9 mouse cellular contexts compared by ENCODE assay signal in the genomic region with DNA sequence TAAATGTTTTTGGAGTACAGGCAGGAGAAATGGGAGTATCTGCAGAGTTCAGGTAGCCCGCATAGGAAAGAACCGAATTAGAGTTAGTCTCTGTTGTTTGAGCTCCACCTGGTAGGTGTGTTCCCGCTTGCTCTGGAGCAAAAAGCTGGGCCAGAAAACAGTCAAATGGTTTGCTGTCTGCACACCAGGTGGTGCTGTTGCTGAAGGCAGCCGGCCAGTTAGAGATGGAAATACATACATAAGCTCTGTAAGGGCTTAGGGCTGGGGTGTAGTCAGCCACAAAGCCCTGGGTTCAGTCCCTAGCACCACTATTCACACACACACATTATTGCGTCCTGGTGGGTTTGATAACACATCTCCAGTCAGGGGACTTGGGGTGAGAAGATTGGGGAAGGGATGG. TPM values are rescaled to one million over a fixed set of nuclear protein-coding genes. Genes with fewer than 3 reads are reported as not detected.
DNase-seq lines count a peak whose midpoint lies in the region; ATAC-seq and TF ChIP-seq lines count a peak whose summit lies in the region.
"Had no signal": no experiment of that assay in that cellular context is flagged by ENCODE, and none has a peak within 500 bp of the region (broad histone marks: within the 10 kb centered on the region; RNA-seq: fewer than 3 reads in every experiment).

No protein-coding gene starts in this region.

- 67% methylated on average over 5 of the region's 5 CpGs for WGBS in lung, adult 2 months
- 62% methylated on average over 5 of the region's 5 CpGs for WGBS in embryonic facial prominence, embryonic 14.5 days

- peaks cover 4% of the 10 kb centered on the region; the same call in 1 of the 2 replicates for H3K4me1 ChIP-seq in lung, adult 2 months (ENCODE audit: control insufficient read depth, insufficient read depth, low read length)
- H3K4me1 ChIP-seq in embryonic facial prominence, embryonic 14.5 days (ENCODE audit: control insufficient read depth, insufficient read depth, low read length), result no peaks in the 10 kb centered on the region

- peaks cover 93% of the 10 kb centered on the region for H3K36me3 ChIP-seq in embryonic facial prominence, embryonic 14.5 days (ENCODE audit: control insufficient read depth, insufficient read depth, low read length)

- no peak overlapping the region for H3K9ac ChIP-seq in embryonic facial prominence, embryonic 14.5 days (ENCODE audit: low read depth, low read length)

- no peaks in the 10 kb centered on the region for H3K9me3 ChIP-seq in embryonic facial prominence, embryonic 14.5 days (ENCODE audit: control insufficient read depth, low read length)

- H3K4me2 ChIP-seq in embryonic facial prominence, embryonic 14.5 days (ENCODE audit: low read depth, low read length), result no peak overlapping the region

- no peak overlapping the region for H3K4me3 ChIP-seq in lung, adult 2 months (replicated peaks; ENCODE audit: extremely low read depth, low read depth, low read length)
- no peak overlapping the region for H3K4me3 ChIP-seq in embryonic facial prominence, embryonic 14.5 days (ENCODE audit: low read depth, low read length)
- H3K4me3 ChIP-seq: myocyte had no signal

- TF ChIP-seq CTCF in lung, adult 2 months (IDR thresholded peaks at IDR 0.05; ENCODE audit: insufficient read depth, low read length), result peak; percentile 53

- intact Hi-C loops in gastrocnemius, postnatal 14 days (cut with DNase I; ENCODE audit: low total_unique reads), result no loop called here

- no peak for ATAC-seq in embryonic facial prominence, embryonic 14.5 days (ENCODE audit: low read depth)
- ATAC-seq in megakaryocyte-erythroid progenitor cell, adult 5-6 weeks (replicated peaks; ENCODE audit: low FRiP score, low TSS enrichment, poor library complexity, severe bottlenecking), result peak; percentile 59

- H3K27ac ChIP-seq in embryonic facial prominence, embryonic 14.5 days (replicated peaks; ENCODE audit: low read depth, low read length), result no peak overlapping the region

- H3K27me3 ChIP-seq in embryonic facial prominence, embryonic 14.5 days (replicated peaks; ENCODE audit: control insufficient read depth, insufficient read depth, low read length), result no peaks in the 10 kb centered on the region

- DNase-seq in gastrocnemius, adult 18-20 months (ENCODE audit: low spot score), result peak; percentile 27
- DNase-seq in gastrocnemius, adult 8-10 months (ENCODE audit: low spot score in 2 of 2), result no peak
- DNase-seq in lung, adult 2 months, result no peak
- no peak for DNase-seq in lung, adult 18-20 months
- DNase-seq in adrenal gland, postnatal 10 days, result peak; percentile 56
- peak; percentile 38 for DNase-seq in embryonic facial prominence, embryonic 14.5 days (ENCODE audit: low spot score)
- no peak for DNase-seq in gastrocnemius, postnatal 14 days

- TF ChIP-seq POLR2A in lung, adult 2 months (IDR thresholded peaks at IDR 0.05; ENCODE audit: borderline replicate concordance, extremely low read depth, low read depth, low read length), result no peak

RNA-seq across cellular contexts. Expression of gene Gm28043, which starts 21.4 kb away (rescaled TPM):
- under 1 TPM; 0.66 to 0.71 TPM for total RNA-seq in gastrocnemius, adult 18-20 months (2021)
- total RNA-seq in gastrocnemius, adult 8-10 months (2022), result under 1 TPM; 0.35 to 0.87 (median 0.59) TPM
- polyA plus RNA-seq in lung, adult 2 months (2012; rRNA removed), result 0.75 and 1.2 TPM in 2 replicates
- total RNA-seq in adrenal gland, postnatal 10 days (2021), result 1 to 10 TPM; 2.3 to 4.6 TPM
- 2.2 and 2.6 TPM in 2 replicates for polyA plus RNA-seq in embryonic facial prominence, embryonic 14.5 days (2014; fragmentation: Nextera tagmentation; extraction: Ambion mirVana)
- 5.9 and 8.2 TPM in 2 replicates for total RNA-seq in megakaryocyte-erythroid progenitor cell, adult 5-6 weeks (2014; fragmentation: Nextera tagmentation)
- 4.0 and 8.2 TPM in 2 replicates for total RNA-seq in megakaryocyte-erythroid progenitor cell, adult 5-6 weeks (2017)
- total RNA-seq in gastrocnemius, postnatal 14 days (2021), result under 1 TPM; 0.68 to 0.86 TPM

RNA-seq across cellular contexts. Expression of gene Rnf8, which starts 21.5 kb away (rescaled TPM):
- 10 to 100 TPM; 17.4 to 20.1 TPM for total RNA-seq in gastrocnemius, adult 18-20 months (2021)
- 10 to 100 TPM; 15.2 to 23.7 (median 19.9) TPM for total RNA-seq in gastrocnemius, adult 8-10 months (2022)
- 22.5 and 31.1 TPM in 2 replicates for polyA plus RNA-seq in lung, adult 2 months (2012; rRNA removed)
- total RNA-seq in adrenal gland, postnatal 10 days (2021), result 10 to 100 TPM; 43.1 to 50.7 TPM
- 66.0 and 68.1 TPM in 2 replicates for polyA plus RNA-seq in embryonic facial prominence, embryonic 14.5 days (2014; fragmentation: Nextera tagmentation; extraction: Ambion mirVana)
- 61.3 and 82.3 TPM in 2 replicates for total RNA-seq in megakaryocyte-erythroid progenitor cell, adult 5-6 weeks (2014; fragmentation: Nextera tagmentation)
- 76.0 and 122 TPM in 2 replicates for total RNA-seq in megakaryocyte-erythroid progenitor cell, adult 5-6 weeks (2017)
- 10 to 100 TPM; 19.8 to 25.6 TPM for total RNA-seq in gastrocnemius, postnatal 14 days (2021)

RNA-seq across cellular contexts. Expression of gene Cmtr1, which starts 24.3 kb away (rescaled TPM):
- total RNA-seq in gastrocnemius, adult 18-20 months (2021), result 10 to 100 TPM; 39.4 to 43.5 TPM
- 10 to 100 TPM; 41.0 to 61.0 (median 54.3) TPM for total RNA-seq in gastrocnemius, adult 8-10 months (2022)
- polyA plus RNA-seq in lung, adult 2 months (2012; rRNA removed), result 25.4 and 30.7 TPM in 2 replicates
- 10 to 100 TPM; 52.4 to 99.0 TPM for total RNA-seq in adrenal gland, postnatal 10 days (2021)
- 88.9 and 115 TPM in 2 replicates for polyA plus RNA-seq in embryonic facial prominence, embryonic 14.5 days (2014; fragmentation: Nextera tagmentation; extraction: Ambion mirVana)
- total RNA-seq in megakaryocyte-erythroid progenitor cell, adult 5-6 weeks (2014; fragmentation: Nextera tagmentation), result 44.7 and 73.5 TPM in 2 replicates
- total RNA-seq in megakaryocyte-erythroid progenitor cell, adult 5-6 weeks (2017), result 135 and 166 TPM in 2 replicates
- total RNA-seq in gastrocnemius, postnatal 14 days (2021), result 10 to 100 TPM; 36.7 to 38.8 TPM

Comparison
In these comparisons a context has a peak if more than half of its experiments do, and no peak if none do; other contexts are left out.
1. DNase-seq: peak in gastrocnemius, adult 18-20 months (single experiment), adrenal gland, postnatal 10 days (single experiment) and embryonic facial prominence, embryonic 14.5 days (single experiment); none in gastrocnemius, adult 8-10 months (0 of 2), lung, adult 2 months (single experiment), lung, adult 18-20 months (0 of 2) and gastrocnemius, postnatal 14 days (single experiment).